Mouse (Mus musculus) colon, adult 2 months (tissue): ENCODE results near the gene Bcl11a. TPM values are rescaled to one million over a fixed set of nuclear protein-coding genes. Genes with fewer than 3 reads are reported as not detected.

ENCODE experiments used
- polyA plus RNA-seq: library from polyadenylated mRNA; depleted of rRNA; stranded (reverse); fragments of >200 nt; gene quantifications from 2 replicates; pipeline ENCODE4 v1.2.3, GENCODE M21; 2012; rRNA removed

The Bcl11a gene
- polyA plus RNA-seq, result 1.6 and 2.5 TPM in 2 replicates

GRCm38 (mm10) chr11:24077795-24078705 lies at the start of gene Bcl11a:
Bcl11a (plus strand) TSS chr11:24078056.

GRCm38 (mm10) chr11:24074634-24075104 lies 3.2 kb upstream of the Bcl11a start, which contains the start of gene A830031A19Rik:
A830031A19Rik (minus strand) TSS chr11:24075054.

Other genes starting within 250 kb of the Bcl11a start
- gene Papolg, start 182.8 kb upstream of the Bcl11a start, polyA plus RNA-seq, result 1.6 and 1.9 TPM in 2 replicates
- gene A830031A19Rik, start 3.0 kb upstream of the Bcl11a start, polyA plus RNA-seq, result not detected in 2 replicates